Mouse (Mus musculus) brain, embryonic 14.5 days (tissue): ENCODE measurements around the gene Csn2.

Experiments
- CTCF ChIP-seq: fragments of 200-500 bp; IDR thresholded peaks from 2 replicates; pipeline ENCODE4 v1.5.1; 2012; ENCODE audit warnings: inconsistent platforms, mild to moderate bottlenecking, moderate library complexity, borderline replicate concordance; ENCODE audit not compliant: insufficient read depth, insufficient read length; ENCODE audit errors: extremely low read depth
- POLR2A ChIP-seq: fragments of 200-500 bp; IDR thresholded peaks from 2 replicates; pipeline ENCODE4 v1.6.1; 2012; ENCODE audit warnings: mild to moderate bottlenecking, inconsistent platforms, borderline replicate concordance; ENCODE audit not compliant: poor library complexity, insufficient read depth, insufficient read length, severe bottlenecking; ENCODE audit errors: extremely low read depth

DNA sequence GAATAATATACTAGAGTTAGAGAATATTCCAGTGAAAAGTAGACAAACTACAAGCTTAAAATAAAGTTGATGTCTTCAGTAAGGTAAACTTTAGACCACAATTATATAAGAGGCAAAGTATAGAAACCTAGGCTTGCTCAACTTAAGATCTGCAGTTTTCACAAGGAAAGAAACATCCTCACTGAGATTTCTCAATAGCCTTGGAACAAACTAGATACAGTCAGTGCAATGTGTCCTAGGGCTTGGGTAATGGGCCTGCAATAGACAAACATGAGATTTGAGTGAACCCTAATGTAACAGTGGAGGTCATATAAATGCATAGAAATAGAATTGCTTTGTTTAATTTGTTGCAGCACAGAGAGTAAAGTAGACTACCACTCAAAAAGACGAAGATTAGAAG lies 6.5 kb upstream of the Csn2 start:
- TF ChIP-seq CTCF (no peak), POLR2A (no peak)
